Mouse (Mus musculus) erythroid progenitor cell, adult 5-6 weeks (primary cell): ENCODE data around the gene Ier5. TPM values are rescaled to one million over a fixed set of nuclear protein-coding genes. Genes with fewer than 3 reads are reported as not detected.

Experiments
- ATAC-seq: replicated peaks from 2 replicates; pipeline ENCODE4 v1.8.0; 2016; ENCODE audit warnings: moderate number of reproducible peaks, mild to moderate bottlenecking, moderate TSS enrichment, inconsistent platforms; ENCODE audit not compliant: poor library complexity, low FRiP score, severe bottlenecking
- total RNA-seq, 2 experiments: library from RNA; stranded (forward) in 1 of 2; stranded (reverse) in 1 of 2; fragments of 150-400 nt in 1 of 2; fragments of 186-747, 209-891 nt in 1 of 2; gene quantifications; 2 replicates each; pipeline versions ENCODE4 v1.2.3 to v1.2.4; 2015 to 2017; ENCODE audit warnings: low replicate concordance in 2 of 2

Ier5 gene
- total RNA-seq, 2 experiments from 2014 or later = 13.9 to 15.9 TPM

DNA sequence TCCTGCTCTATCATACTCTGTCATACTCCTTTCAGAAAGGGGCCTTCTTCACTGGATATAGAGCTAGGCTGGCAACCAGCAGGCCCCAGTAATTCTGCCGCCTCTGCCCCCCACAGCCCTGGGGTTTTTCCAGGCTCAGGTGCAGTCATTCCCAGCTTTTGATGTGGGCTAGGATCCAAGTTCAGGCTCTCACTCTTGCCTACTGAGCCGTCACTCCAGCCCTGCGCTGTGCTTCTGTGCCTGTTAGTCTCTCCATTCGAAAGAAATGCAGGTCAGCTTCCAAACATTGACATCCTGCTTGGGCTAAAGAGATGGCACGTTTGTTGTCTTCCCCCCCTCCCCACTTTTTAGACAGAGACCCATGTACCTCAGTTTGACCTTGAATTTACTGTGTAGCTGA lies 39.2 kb downstream of the Ier5 start:
- no peak for ATAC-seq

DNA sequence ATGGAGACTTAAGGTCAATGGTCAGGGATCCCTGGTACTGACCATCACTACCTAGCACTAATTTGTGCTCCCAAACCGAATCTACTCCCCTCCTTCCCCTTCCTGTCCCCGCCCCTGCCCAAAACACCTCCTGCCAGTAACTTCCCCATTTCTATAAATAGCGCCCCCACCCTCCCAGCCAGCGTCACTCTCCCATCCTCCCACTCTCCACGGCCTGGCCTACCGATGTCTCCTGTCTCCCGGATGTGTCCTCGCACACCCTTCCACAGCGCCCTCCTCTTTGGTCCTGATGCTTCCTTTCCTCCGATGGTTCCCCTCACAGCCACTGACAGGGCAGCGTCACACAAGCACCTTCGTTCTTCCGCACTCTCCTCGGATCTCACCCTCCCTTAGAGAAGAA lies 39.9 kb downstream of the Ier5 start:
- no peak for ATAC-seq

- no peak for ATAC-seq
Observed at GRCm38 (mm10) chr1:155058099-155059012, 41.1 kb downstream of the Ier5 start.

GRCm38 (mm10) chr1:155056166-155056565 lies 43.3 kb downstream of the Ier5 start:
- no peak for ATAC-seq

DNA sequence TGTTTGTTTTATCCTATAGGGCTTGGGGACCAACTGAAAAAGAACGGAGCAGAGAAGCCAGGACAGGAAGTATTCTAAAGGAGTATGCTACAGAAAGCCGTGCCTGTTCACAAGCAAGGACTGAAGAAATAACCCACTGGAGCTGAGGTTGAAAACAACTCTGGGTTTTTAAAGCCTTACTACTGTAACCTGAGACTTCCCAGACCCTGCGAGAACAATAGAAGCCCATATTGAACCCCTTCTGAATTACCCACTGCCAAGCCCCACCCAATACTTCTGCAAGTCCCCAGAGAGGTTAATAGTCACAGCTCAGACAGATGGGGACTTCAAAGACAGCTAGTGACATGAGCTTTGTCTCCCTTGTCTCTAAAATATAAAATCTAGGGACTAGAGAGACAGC lies 44.4 kb downstream of the Ier5 start:
- ATAC-seq = no peak

GRCm38 (mm10) chr1:155054366-155054965 lies 45.0 kb downstream of the Ier5 start:
- ATAC-seq = no peak

DNA sequence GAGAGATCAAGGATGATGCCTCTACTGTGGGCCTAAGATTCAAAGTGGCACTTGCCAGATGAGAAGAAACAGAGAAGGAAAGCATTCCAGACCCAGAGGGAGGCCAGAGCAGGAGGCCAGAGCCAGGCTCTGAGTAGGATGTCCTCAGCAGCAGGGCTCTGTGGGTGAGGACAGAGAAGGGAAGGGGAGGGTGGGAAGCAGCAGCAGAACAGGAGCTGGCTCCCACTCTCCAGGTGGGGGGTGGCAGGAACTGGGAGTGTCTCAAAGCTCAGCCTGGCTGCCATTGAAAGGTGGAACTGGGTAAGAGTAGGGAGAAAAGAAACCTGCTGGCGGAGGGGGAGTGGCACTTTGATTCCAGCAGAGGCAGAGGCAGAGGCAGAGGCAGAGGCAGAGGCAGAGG lies 46.1 kb downstream of the Ier5 start:
- no peak for ATAC-seq

DNA sequence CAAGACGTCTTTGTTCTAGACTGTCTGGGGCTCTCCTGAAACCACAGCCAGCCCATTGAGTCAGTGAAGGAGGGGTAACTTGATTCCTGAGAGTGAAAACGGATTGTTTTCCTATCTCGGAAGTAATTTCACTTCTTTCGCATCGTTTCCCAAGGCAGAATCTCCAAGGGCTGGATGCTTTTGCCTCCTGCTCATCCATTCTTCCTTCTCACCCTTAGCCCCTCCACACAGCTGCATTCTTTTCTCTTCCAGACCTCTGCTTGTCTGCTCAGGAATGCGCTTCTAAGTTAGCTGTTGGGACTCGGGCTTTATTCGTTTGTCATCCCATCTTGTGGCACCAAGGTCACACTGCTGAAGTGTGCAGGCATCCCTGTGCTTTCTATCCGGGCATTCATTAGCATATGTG lies 46.7 kb downstream of the Ier5 start:
- no peak for ATAC-seq

GRCm38 (mm10) chr1:155052131-155052760 lies 47.2 kb downstream of the Ier5 start:
- ATAC-seq = no peak

- ATAC-seq = no peak
Observed at GRCm38 (mm10) chr1:155051701-155052127, 47.7 kb downstream of the Ier5 start.

DNA sequence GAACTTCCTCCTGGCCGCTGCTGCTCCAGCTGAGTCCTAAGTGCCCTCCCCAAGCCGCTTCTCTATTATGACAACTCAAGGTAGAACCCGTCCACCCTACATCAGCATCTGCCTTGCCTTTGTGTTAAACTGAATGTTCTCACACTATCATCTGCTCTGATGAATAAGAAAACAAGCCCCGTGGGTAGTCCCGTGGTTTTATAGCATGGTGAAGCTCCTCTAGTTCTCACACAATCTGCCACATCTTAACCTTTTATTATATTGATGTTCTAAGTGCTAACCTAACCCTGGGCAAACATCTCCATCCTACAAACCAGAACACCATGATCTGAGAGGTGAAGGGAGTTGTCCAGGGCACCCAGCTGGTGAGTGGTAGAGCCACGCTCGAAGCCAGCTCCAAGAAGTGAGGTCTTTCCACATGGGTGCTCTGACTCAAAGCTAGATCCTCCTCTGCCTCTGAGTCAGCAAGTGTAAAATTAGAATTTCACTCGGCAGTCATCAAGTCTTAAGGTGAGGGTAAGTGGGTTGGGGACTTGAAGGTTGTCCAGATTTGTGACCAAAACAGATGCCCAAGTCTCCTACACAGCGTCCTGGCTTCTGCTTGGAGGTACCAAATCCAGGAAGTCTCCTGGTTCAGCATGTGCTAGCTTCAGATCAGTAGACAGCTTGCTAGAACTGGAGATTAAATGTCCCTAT lies 48.4 kb downstream of the Ier5 start:
- ATAC-seq = no peak

- no peak for ATAC-seq
Observed at GRCm38 (mm10) chr1:155050174-155050573, 49.3 kb downstream of the Ier5 start.

GRCm38 (mm10) chr1:155048947-155049346 lies 50.5 kb downstream of the Ier5 start:
- ATAC-seq = peak; percentile 89

Other genes starting within 250 kb of the Ier5 start
- gene Cacna1e, start 215.1 kb downstream of the Ier5 start, total RNA-seq (2015; ENCODE audit: low replicate concordance) = 1.4 and 3.8 TPM in 2 replicates
- 2.1 and 2.2 TPM in 2 replicates for gene Cacna1e, start 215.1 kb downstream of the Ier5 start, total RNA-seq (2017; ENCODE audit: low replicate concordance)
- 2.1 TPM in 1 of 2 replicates, not detected in the other for gene Mr1, start 47.2 kb upstream of the Ier5 start, total RNA-seq (2015; ENCODE audit: low replicate concordance)
- gene Mr1, start 47.2 kb upstream of the Ier5 start, total RNA-seq (2017; ENCODE audit: low replicate concordance) = 1.1 and 2.4 TPM in 2 replicates
- gene Stx6, start 59.1 kb upstream of the Ier5 start, total RNA-seq (2015; ENCODE audit: low replicate concordance) = 5.0 and 5.4 TPM in 2 replicates
- 1.8 and 3.3 TPM in 2 replicates for gene Stx6, start 59.1 kb upstream of the Ier5 start, total RNA-seq (2017; ENCODE audit: low replicate concordance)
- gene BC034090, start 144.8 kb upstream of the Ier5 start, total RNA-seq (2015; ENCODE audit: low replicate concordance) = not detected in 2 replicates
- gene BC034090, start 144.8 kb upstream of the Ier5 start, total RNA-seq (2017; ENCODE audit: low replicate concordance) = not detected in 2 replicates